Mouse (Mus musculus) adrenal gland, adult 2 months (tissue): ENCODE measurements at regions not wholly inside any gene's neighbourhood (a gene's known extent, or its start where the extent isn't known, plus 50 kb on each side); places are given as distances from the start of the nearest gene placed in this dataset.

Source experiments
- DNase-seq: peaks from one replicate; pipeline ENCODE4 v3.0.0; 2021

- peak; percentile 43 for DNase-seq
Measured at GRCm38 (mm10) chr16:77236509-77237271, 223.2 kb downstream of the Usp25 start.

- DNase-seq = no peak
Measured at GRCm38 (mm10) chr16:77236021-77236420, 222.5 kb downstream of the Usp25 start.

- no peak for DNase-seq
Measured at GRCm38 (mm10) chr16:77235449-77235848, 221.9 kb downstream of the Usp25 start.
